Comparison of ENCODE assay signal across 8 mouse cellular contexts in genomic region chr5:142627398-142627797, GRCm38 (mm10). TPM values are rescaled to one million over a fixed set of nuclear protein-coding genes. Genes with fewer than 3 reads are reported as not detected.
DNase-seq lines count a peak whose midpoint lies in the region; ATAC-seq and TF ChIP-seq lines count a peak whose summit lies in the region.

Gene Wipi2, plus strand, starts transcription at chr5:142627698.

- WGBS in kidney, embryonic 16.5 days: 96% methylated on average over 2 of the region's 2 CpGs
- WGBS in intestine, postnatal 0 days: 80% methylated on average over 2 of the region's 2 CpGs
- 88% methylated on average over 2 of the region's 2 CpGs for WGBS in midbrain, embryonic 11.5 days

- no peak for TF ChIP-seq CTCF in intestine, postnatal 0 days (IDR thresholded peaks at IDR 0.05; ENCODE audit: low read depth)

- no peak for ATAC-seq in kidney, embryonic 16.5 days (ENCODE audit: low FRiP score, low TSS enrichment)
- ATAC-seq in intestine, postnatal 0 days: no peak
- ATAC-seq in midbrain, embryonic 11.5 days (ENCODE audit: low FRiP score): no peak

- H3K27me3 ChIP-seq in kidney, embryonic 16.5 days (ENCODE audit: insufficient read depth, low read length): no peaks in the 10 kb centered on the region
- no peaks in the 10 kb centered on the region for H3K27me3 ChIP-seq in intestine, postnatal 0 days (replicated peaks; ENCODE audit: control insufficient read depth, insufficient read depth, low read length)
- H3K27me3 ChIP-seq in midbrain, embryonic 11.5 days (ENCODE audit: control insufficient read depth, insufficient read depth, low read length): no peaks in the 10 kb centered on the region

- H3K4me2 ChIP-seq in kidney, embryonic 16.5 days (replicated peaks; ENCODE audit: low read depth, low read length): peak within 1 kb of the TSS; percentile 61
- H3K4me2 ChIP-seq in intestine, postnatal 0 days (replicated peaks; ENCODE audit: low read depth): peak within 1 kb of the TSS; percentile 95
- peak within 1 kb of the TSS; percentile 88 for H3K4me2 ChIP-seq in midbrain, embryonic 11.5 days

- no peaks in the 10 kb centered on the region for H3K36me3 ChIP-seq in kidney, embryonic 16.5 days (ENCODE audit: insufficient read depth, low read length)
- no peaks in the 10 kb centered on the region for H3K36me3 ChIP-seq in intestine, postnatal 0 days (ENCODE audit: control insufficient read depth, insufficient read depth)
- no peaks in the 10 kb centered on the region for H3K36me3 ChIP-seq in midbrain, embryonic 11.5 days (ENCODE audit: control insufficient read depth, insufficient read depth, low read length)

- peak within 1 kb of the TSS; percentile 92 for H3K27ac ChIP-seq in kidney, embryonic 16.5 days (ENCODE audit: low read length)
- H3K27ac ChIP-seq in intestine, postnatal 0 days (ENCODE audit: low read depth, low read length): peak within 1 kb of the TSS; percentile 83; the same call in 1 of the 2 replicates
- H3K27ac ChIP-seq in midbrain, embryonic 11.5 days (ENCODE audit: low read depth, low read length): no peak within 1 kb of the TSS

- peak within 1 kb of the TSS; percentile 89 for H3K9ac ChIP-seq in kidney, embryonic 16.5 days (replicated peaks; ENCODE audit: low read length)
- H3K9ac ChIP-seq in intestine, postnatal 0 days (ENCODE audit: low read depth, low read length): peak within 1 kb of the TSS; percentile 67; the same call in 1 of the 2 replicates
- H3K9ac ChIP-seq in midbrain, embryonic 11.5 days (ENCODE audit: low read length): peak within 1 kb of the TSS; percentile 75

- no peak for DNase-seq in kidney, postnatal 25 days
- no peak for DNase-seq in adrenal gland, postnatal 4 days (ENCODE audit: low spot score in 2 of 2)
- DNase-seq in gastrocnemius, postnatal 36 days: no peak
- no peak for DNase-seq in midbrain, embryonic 11.5 days (ENCODE audit: low spot score, missing footprints)
- DNase-seq in natural killer cell, adult 2 months (ENCODE audit: low spot score in 2 of 2): no peak
- no peak for DNase-seq in Muller cell, postnatal 12 days (ENCODE audit: inconsistent ontology term)

- H3K4me3 ChIP-seq in kidney, embryonic 16.5 days (ENCODE audit: low read length): peak within 1 kb of the TSS; percentile 82
- H3K4me3 ChIP-seq in intestine, postnatal 0 days (ENCODE audit: low read depth, low read length): peak within 1 kb of the TSS; percentile 90
- H3K4me3 ChIP-seq in midbrain, embryonic 11.5 days (ENCODE audit: low read depth, low read length): peak within 1 kb of the TSS; percentile 93

- peaks cover 13% of the 10 kb centered on the region for H3K4me1 ChIP-seq in kidney, embryonic 16.5 days (ENCODE audit: insufficient read depth, low read length)
- H3K4me1 ChIP-seq in intestine, postnatal 0 days (replicated peaks; ENCODE audit: control insufficient read depth, insufficient read depth, low read length): peaks cover 6% of the 10 kb centered on the region; the same call in 1 of the 2 replicates
- H3K4me1 ChIP-seq in midbrain, embryonic 11.5 days (ENCODE audit: control insufficient read depth, insufficient read depth, low read length): peaks cover 14% of the 10 kb centered on the region

- intact Hi-C loops in gastrocnemius, postnatal 36 days (cut with DNase I): no loop called here

- H3K9me3 ChIP-seq in kidney, embryonic 16.5 days (ENCODE audit: low read length): no peaks in the 10 kb centered on the region
- H3K9me3 ChIP-seq in intestine, postnatal 0 days (ENCODE audit: control insufficient read depth): no peaks in the 10 kb centered on the region
- H3K9me3 ChIP-seq in midbrain, embryonic 11.5 days (ENCODE audit: control insufficient read depth, low read length): no peaks in the 10 kb centered on the region

RNA-seq across cellular contexts. Expression of gene Wipi2, which starts in this region (rescaled TPM):
- polyA plus RNA-seq in kidney, embryonic 16.5 days (2015; fragmentation: Nextera tagmentation; extraction: Ambion mirVana): 51.6 TPM in 2 replicates
- 10 to 100 TPM; 88.7 to 93.0 TPM for total RNA-seq in adrenal gland, postnatal 4 days (2021)
- 10 to 100 TPM; 24.9 to 28.8 TPM for total RNA-seq in gastrocnemius, postnatal 36 days (2021)
- 25.5 and 29.4 TPM in 2 replicates for polyA plus RNA-seq in intestine, postnatal 0 days (2015; fragmentation: Nextera tagmentation; extraction: Ambion mirVana)
- 53.1 and 55.7 TPM in 2 replicates for polyA plus RNA-seq in midbrain, embryonic 11.5 days (2014; fragmentation: Nextera tagmentation; extraction: Ambion mirVana)
